Mouse (Mus musculus): Measurements from ENCODE around the gene Vash1.

Gene Vash1

DNA sequence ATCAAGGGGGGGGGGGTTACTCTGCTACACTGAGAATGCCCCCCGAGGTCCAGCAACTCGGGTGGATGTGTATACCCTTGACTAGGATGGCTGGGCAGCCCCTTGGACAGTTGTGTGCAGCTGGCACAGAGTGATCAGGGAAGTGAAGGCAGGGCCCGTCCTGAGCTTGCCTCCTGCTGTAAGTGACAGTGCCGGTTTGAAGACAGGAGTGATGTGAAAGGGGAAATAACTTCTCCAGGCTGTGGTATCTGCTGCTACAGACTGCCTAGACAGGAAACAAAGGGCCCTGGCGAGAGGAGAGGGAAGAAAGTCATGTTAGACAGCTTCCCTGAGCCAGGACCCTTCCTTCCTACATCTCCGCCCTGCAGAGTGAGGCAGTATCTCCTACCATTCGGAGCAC, 5.2 kb downstream of the Vash1 start:
- DNase-seq (ENCODE audit: low spot score) = no peak

DNA sequence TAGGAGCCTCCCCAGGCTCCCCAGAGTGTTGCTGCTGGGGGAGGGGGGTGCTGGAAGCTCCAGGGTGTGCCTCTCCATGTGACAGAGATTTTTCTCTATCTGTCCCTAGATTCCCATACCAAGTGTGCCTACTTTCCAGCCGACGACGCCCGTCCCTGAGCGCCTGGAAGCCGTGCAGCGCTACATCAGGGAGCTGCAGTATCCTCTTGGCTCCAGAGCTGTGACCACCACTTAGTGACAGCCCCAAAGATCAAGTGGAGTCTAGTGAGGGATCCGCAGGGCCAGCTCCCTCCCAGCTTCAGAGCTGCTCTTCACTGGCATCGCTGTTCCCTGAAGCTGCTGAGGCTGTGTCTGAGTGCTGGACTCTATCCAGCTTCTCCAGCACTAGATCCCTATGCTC, 6.8 kb downstream of the Vash1 start:
- DNase-seq (ENCODE audit: low spot score) = no peak

DNA sequence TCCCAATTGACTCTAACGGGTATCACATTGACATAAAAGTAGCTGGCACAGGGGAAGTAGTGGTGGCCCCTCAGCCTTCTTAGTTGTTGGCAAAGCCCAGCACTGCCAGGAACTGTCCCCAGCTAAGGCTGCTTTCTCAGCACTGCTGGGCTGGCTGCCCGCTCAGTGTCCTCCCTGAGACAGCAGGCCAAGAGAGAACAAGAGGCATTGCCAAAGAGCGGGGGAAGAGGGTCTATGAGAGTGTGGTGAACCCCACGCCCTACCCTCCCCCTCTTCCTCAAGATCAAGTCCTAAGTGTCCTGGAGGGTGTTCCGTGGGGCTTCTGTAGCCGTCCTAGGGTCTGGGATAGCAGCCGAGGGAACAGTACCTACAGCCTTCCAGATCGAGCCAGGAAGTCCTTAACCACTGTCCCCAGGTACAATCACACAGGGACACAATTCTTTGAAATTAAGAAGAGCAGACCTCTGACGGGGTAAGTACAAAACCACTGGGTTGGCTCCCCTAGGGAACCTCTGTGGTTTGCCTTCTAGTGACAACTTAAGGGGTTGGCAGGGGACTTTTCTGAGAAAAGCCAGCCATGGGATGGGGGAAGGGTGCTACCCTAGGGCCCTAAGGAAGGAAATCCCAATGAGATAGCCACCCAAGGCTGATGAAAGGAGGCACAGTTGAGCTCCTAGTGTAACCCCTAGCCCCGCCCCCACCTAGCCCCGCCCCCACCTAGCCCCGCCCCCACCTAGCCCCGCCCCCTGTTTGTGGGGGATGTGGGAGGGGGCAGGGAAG, 8.2 kb downstream of the Vash1 start:
- DNase-seq (ENCODE audit: low spot score) = no peak

DNA sequence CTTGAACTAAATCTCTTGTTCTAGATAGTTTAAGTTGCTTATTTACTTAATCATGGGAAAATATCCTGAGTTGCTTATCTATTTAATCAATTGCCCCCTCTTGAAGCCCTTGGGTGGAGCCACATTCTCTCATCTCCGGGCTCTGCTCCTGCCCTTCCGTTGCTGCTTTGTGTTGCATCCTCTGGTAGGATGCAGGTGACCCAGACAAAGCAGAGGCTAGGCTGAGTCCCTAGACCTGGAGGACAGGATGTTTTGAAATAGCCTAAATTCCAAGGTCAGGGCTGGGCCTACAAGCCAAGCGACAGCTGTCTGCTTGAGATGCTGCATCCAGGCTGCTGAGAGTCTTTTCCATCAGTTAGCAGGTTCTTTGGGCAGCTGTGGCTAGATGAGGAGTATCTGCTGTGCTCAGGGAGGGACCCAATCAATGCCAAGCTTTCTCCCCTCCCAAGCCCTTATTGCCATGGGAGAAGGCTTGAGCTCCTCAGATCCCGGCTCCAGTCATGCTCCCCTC, 9.0 kb downstream of the Vash1 start:
- no peak for DNase-seq (ENCODE audit: low spot score)

DNA sequence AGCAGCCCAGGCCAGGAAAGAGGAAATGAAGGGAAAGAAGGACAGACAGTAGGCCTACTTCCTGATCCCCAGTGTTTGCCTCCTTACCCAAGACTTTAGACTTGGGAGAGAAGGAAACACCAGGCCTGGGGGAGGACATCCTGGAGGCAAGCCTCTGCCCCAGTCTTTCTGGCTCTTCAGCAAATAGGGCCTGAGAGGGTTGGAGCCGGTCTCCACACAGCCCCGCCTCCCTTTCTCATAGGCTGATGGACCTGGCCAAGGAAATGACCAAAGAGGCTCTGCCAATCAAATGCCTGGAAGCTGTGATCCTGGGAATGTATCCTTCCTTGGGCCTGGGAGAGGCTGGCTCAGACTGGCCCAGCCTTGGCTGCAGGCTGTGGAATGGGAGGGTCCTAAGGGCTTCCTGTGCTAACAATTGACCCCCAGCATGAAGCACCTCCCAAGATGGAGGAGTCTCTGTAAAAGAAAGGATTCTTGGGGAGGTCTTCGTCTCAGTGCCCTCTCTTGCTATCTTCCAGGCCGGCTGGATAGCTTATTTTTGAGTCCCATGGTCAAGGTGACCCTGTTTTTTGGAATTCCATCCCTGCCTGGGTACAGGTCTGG, 9.6 kb downstream of the Vash1 start:
- DNase-seq (ENCODE audit: low spot score) = no peak

DNA sequence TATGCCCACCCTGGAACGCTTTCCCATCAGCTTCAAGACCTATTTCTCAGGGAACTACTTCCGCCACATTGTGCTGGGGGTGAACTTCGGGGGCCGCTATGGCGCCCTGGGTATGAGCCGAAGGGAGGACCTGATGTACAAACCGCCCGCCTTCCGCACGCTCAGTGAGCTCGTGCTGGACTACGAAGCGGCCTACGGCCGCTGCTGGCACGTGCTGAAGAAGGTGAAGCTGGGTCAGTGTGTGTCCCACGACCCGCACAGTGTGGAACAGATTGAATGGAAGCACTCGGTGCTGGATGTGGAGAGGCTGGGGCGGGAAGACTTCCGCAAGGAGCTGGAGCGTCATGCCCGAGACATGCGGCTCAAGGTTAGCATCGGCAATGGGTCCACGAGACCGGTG, 10.4 kb downstream of the Vash1 start:
- no peak for DNase-seq (ENCODE audit: low spot score)

DNA sequence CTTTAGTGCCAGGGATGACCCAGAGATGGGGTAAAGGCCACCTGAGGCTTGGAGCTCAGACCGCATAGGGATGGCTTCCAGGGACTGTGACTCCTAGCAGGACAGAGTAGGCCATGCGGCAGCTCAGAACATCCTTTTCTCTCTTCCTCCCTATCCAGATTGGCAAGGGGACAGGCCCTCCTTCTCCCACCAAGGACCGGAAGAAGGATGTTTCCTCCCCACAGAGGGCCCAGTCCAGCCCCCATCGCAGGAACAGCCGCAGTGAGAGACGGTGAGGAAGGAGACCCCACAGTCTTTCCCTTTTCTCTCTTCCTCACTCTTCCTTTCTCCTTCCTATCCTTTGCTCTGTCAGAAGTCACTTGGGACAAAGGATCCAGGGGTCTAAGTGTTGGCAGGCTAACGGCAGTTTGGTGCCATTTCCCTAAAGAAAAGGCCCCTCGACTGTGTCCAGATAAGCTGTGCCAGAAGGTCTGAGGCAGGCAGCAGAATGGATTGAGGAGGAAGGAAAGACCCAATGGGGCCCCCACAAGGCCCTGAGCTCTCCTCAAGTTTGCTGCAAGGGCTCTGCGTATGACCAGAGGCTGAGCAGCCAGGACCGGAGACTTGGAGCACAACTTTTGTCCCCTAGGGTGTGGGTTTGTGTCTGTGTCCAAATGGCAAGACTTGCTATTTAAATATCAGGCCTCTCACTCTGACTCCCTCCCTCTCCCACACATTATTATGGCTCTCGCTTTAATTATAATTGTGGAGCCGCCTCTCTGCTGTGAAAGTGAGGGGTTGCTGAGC, 12.4 kb downstream of the Vash1 start:
- no peak for DNase-seq (ENCODE audit: low spot score)

DNA sequence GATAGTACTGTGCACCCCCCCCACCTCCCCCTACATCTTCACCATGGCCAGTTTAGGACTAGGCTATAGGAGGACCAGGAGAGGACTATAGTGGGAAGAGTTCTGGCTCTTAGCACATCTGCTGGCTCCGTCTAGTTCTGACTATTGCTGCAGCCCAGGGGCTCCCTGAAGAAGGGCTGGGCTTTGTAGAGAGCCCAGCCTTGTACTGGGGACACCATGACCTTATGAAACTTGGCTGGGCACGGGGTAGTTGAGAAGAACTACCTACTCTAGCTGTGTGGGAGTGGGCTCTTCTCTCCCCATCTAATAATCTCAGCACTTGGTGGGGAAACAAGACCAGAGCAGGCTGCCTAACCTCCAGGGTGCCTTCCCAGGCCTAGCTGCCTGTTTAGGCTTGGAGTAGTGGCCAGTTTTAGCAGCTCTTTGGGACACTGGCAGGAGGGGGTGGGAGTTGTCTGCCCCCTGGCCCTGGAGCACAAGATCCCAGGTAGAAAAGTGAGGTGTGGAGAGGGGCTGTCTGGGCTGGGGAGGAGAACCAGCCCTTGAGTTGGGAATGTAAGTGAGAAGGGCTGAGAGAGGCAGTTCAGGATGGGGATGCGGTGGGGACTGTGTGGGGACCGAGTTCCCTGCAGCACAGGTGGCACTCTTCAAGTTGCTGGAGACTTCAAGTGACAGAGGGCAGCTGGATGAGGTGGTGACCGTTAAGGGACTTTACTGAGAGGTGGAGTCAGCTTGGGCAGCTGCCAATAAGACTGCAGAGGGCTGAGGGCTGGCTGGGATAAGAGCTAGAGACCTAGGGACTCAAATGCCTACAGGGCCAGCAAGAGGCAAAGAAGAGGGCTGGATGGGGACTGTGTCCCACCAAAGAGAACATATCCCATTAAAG, 14.2 kb downstream of the Vash1 start:
- DNase-seq (ENCODE audit: low spot score) = no peak

DNA sequence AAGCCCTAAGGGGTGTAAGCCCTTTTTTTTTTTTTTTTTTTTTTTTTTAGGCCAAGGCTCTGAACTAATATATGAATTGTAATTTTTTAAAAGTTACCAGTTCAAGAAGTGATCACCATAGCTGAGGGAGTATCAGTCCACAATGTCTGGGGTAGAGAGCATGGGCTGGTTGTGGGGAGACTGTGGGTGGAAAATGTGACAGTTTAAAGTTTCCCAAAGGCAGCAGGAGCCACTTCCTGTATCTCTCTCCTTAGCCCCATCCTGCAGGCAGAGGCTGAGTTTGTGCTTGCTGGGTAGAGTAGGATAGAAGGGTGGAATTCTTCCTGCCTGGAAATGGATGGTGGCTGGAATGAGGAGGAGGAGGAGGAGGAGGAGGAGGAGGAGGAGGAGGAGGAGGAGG, 14.9 kb downstream of the Vash1 start:
- DNase-seq (ENCODE audit: low spot score) = no peak

DNA sequence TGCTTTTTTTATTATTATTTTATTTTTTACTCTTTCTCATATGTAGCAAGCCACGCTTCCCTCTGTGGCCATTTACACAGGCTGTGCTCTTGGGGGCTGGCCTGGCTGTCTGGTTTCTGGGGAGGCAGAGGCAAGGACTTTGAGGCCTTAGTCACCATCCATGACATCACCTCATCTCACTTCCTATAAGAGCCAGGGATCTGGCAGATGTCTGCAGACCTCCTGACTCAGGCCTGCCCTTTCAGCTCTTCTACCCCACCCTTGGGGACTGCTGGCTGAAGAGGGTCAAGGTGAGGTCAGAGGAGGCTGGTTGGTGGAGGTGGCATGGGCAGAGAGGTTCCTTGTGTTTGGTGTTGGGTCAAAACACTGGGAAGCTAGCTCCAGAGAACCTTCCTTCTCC, 15.9 kb downstream of the Vash1 start:
- DNase-seq (ENCODE audit: low spot score) = no peak

DNA sequence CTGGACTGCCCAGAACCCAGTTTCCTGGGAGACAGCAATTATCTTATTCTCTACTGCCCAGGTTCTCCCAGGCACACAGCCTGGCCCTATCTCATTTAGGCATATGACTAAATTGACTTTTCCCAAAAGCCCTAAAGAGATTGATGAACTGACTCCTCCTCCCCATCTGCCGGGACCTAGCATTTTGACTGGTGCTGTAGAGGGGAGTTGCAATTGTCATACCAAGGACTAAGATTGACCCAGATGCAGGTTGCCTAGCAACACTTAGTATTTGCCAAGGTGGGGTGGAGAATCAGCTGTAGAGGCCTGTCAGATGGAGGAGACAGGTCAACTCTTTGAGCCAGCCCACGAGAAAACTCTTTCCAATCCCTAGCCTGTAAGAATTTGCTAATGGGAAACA, 19.5 kb downstream of the Vash1 start:
- DNase-seq (ENCODE audit: low spot score) = no peak

DNA sequence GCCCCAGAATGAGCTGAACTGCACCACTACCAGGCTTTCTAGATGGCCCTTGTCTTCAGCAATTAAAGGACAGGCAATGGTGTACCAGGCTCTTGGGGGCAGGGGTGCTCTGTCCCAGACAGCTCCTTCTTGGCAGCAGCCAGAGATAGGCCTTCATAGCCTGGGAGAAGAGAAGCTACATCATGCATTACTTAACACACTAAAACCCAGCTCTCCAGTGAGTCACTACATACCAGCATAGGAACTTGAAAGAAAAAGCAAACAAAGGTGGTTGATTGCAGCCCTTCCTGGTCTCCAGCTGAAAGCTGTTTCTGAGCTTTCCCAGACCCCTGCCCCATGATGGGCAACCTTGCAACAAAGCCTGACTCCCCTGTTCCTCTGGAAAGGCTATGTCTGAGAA, 20.0 kb downstream of the Vash1 start:
- DNase-seq (ENCODE audit: low spot score) = no peak

DNA sequence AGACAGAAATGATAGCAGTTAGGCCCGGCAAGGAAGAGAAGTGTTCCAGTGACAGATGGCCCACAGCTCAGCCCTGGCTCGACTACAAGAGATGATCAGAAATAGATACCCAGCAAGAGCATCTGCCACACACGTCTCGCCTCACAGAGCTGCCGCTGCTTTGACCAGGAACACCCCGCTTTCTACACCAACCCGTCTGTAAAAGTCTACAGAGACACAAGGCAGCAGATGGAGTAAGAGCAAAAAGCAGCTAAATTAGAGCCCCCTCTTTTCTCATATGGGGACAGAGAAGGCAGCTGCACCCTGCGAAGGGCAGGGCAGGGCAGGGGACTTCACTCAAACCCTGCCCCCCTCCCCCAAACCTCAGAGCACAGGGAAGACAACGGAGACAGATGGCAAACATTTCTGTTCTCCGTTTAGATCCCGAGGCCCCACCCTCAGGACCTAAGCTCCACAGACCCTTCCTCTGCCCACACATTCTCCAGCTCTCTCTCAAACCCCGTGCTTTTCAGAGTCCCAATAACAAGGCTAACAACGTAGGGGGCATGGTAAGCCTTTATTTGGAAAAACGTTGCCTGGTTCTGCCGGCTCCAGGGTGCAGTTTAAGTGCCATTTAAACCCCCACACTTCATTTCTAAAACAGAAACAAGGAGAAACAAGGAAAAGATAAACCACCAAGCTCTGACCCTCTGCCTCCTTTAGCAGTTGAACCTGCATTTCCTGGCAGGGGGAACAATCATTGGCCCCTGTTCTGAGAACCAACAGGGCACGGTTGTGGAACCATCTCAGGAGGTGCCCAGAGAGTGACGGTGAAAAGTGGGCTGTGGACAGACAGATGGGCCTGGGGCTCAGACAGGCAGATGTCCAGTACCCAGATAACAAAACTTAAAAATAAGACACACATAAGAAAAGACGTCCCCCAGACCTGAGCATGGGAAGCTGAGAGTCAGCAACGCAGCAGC, 21.7 kb downstream of the Vash1 start:
- DNase-seq (ENCODE audit: low spot score) = no peak

DNA sequence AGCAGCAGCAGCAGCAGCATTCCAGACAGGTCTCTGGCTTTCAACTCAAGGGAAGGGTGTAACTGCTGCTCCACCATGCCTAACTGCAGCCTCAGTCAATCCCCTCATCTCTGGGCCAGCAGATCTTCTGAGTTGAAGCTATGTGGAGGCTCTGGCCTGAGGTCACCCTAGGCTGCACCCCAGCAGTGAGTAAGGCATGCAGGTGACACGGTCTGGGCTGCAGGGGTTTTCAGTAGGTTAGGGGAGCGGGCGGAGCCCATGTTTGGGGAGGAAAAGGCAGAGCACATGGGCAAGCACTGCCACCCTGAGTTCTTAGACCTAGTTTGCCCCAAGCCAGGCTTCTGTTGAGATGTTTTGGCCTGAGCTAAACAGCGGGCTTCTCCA, 22.4 kb downstream of the Vash1 start:
- no peak for DNase-seq (ENCODE audit: low spot score)

DNA sequence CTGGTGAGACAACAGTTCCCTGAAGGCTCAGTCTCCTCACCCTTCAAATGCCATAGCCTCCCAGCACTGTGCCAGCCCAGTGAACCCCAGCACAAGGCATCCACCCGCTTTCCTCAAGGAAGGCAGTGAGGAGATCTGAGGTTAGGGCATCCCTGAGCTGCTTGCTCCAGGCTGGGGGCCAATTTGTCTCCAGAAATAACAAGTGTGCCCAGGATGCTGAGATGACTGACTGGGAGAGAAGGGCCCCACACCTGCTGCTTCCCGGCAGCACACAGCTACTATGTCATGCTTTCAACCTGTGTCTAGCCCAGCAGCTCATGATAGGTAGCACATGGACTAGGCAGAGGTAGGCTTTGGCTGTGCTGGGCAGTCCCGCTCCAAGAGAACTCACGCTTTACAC, 23.0 kb downstream of the Vash1 start:
- DNase-seq (ENCODE audit: low spot score) = no peak

DNA sequence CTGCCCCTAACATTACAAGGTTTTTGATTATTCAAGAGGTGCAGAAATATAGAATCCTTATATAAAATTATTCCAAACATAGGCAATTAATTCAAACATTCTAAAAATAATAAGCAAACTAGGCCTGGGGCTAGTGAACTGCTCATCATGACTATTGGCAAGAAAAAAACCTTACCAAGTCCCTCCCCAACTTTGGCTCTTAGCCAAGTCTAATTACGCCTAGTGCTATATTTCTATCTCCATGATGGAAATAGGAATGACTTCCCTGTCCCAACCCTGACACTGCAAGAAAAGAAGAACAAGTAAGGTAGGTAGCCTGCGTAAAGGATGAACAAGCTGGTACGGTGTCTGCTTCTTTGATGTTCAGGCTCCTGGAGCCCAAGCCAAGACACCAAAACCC, 24.2 kb downstream of the Vash1 start:
- DNase-seq (ENCODE audit: low spot score) = no peak

DNA sequence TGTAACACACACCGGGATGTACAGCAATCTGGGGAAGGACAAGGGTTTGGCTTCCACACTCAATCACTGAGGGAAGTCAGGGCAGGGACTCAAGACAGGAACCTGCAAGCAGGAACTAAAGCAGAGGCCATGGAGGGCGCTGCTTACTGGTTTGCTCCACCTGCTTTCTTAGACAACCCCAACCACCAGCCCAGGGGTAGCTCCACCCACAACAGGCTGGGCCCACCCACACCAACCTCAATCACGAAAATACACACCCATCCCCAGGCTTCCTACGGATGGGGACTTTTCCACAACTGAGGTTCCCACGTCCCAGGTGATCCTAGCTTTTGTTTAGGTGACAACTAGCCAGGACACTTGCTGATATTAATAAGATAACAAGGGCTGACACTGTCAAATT, 27.3 kb downstream of the Vash1 start:
- DNase-seq (ENCODE audit: low spot score) = no peak

DNA sequence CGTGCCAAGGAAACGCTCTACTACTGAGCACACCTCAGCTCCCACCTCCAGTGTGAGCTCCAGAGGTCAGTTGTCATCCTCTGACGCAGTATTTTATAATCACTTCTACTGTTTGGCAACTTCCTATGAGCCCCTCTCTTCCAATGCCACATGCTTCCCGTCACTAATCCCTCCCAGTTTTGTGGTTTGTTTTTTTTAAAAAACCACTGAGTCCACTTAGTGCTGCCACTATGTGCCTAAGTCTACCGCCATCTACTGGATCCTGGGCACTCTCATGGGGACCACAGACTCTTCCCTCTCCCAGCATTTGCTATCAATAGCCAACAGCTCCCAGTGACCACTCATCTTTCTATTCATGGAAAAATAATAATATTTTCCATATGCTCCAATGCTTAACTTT, 35.5 kb downstream of the Vash1 start:
- DNase-seq (ENCODE audit: low spot score) = peak; percentile 53

DNA sequence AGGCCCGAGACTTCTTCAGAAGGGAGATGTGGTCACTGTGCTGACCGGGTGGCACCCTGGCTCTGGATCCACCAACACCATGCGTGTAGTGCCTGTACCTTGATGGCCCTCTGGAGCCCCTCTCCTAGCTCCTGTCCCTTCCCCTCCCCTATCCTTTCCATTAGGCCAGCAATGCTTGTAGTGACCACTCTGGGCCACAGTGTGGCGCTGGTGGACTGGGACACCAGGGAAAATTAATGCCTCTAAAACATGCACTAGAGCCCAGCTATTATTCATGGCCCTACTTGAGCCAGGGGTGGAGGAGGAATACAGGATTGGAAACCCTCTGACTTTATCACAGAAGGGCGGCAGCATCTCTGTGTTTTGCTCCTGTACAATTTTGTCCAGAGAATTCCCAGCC, 36.9 kb downstream of the Vash1 start:
- DNase-seq (ENCODE audit: low spot score) = peak; percentile 77

DNA sequence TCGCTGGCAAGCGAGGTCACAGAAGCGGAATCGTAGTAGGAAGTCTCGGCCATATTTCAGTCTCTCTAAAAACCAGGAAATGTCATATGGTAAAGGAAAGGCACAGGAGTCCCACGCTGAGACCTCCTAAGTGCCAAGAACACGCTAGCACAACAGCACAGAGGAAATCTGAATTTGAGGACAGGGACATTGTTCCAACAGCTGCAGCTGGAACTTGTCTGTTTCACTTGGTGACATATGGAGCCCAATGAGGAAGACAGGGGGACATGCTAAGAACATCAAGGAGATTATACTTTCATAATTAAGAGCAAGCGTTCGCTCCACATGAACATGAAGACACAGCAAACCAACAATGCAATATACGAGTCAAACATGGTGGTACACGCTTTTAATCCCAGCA, 38.5 kb downstream of the Vash1 start:
- no peak for DNase-seq (ENCODE audit: low spot score)

All from embryo, embryonic 10 days (tissue).